Mouse (Mus musculus): ENCODE results near the gene Macrod2.

Macrod2 gene

GRCm38 (mm10) chr2:140913679-140914412, 518.7 kb downstream of the Macrod2 start:
- DNase-seq: peak; percentile 35

- no peak for DNase-seq
Observed at GRCm38 (mm10) chr2:140926922-140927321, 531.8 kb downstream of the Macrod2 start.

GRCm38 (mm10) chr2:140934483-140934882, 539.4 kb downstream of the Macrod2 start:
- no peak for DNase-seq

GRCm38 (mm10) chr2:140949461-140949860, 554.4 kb downstream of the Macrod2 start:
- DNase-seq: peak; percentile 93

DNA sequence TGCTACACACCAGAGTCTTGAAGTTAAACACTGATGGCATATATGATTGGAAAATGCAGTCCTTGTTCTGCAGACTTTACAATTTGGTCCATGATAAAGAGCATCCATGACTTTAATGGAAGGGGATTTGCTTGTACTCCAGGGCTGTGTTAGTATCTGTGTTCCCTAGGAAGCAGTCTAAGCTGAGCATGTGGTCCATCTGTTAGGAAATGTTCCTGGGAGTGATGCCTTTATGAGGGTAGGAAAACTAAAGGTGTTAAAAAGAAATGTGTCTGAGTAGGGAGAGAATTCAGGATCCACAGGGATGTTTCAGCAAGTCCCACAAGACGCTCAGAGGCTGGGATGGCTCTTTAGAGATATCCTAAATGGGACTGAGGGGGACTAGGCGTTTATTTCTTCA, 564.1 kb downstream of the Macrod2 start:
- DNase-seq: peak; percentile 32

GRCm38 (mm10) chr2:140970181-140970580, 575.1 kb downstream of the Macrod2 start:
- no peak for DNase-seq

DNA sequence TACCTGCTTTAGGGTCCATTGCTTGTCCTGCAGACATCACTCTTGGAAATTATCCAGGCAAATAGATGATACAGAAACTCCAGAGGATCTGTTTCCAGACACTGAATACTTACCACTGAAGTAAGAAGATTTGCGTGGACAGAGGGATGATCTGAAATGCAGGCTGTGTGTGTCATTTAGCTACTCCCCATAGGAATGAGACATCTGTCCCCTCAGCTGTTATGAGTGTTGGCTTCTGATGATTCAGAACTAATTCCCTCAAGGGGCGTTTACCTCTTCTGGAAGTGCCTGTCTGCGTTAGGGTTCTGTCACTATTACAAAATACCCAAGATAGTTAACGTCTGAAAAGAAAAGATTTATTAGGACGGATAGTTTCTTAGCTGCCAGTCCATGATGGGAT, 576.7 kb downstream of the Macrod2 start:
- DNase-seq: no peak

DNA sequence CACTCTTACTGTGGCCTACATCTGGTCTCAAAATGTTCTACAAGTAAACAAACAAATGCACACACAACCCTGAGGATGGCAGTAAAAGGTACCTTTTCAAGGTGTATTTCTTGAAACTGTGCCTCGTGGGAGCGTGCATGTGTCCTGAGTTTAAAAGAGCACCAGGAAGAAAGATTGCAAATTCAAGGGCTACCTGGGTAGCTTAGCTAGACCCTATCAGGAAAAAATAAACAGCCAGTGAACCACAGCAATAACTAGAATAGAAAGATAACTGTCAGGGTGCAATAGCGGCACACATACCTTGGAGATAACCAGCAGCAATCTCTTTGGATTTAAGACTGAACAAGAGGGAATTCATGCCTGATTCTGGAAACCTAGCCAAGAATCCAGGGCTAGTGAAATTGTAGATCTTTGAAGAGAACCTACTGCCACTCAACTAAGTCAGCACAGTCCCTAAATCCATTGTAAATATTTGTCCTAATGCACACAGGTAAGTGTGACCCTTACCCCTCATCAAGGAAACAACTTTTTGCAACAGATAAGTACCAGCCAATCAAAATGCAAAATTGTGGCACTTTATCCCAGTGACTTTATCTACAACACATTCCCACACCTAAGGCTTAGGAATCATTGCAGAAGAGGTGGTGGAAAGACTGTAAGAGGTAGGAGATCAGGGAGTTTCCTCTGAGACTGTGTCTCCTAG, 590.7 kb downstream of the Macrod2 start:
- DNase-seq: no peak

DNA sequence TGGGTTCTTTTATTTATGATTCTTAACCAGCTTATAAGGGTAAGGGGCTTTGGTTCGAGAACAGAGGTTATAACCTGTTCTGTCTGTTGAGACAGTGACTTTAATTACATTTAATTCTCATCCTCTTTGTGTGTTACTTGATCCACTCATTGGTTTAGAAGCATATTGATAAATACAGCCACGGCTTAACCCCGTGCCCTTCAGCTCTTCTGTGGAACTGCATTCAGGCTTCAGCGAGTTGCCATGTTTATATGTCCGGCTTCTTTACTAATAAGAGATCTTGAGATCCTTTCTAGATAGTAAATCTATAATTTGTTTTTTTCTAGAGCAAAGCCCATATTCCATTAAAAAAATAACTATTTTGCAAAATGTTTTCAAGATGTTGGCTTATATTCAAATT, 608.7 kb downstream of the Macrod2 start:
- no peak for DNase-seq

DNA sequence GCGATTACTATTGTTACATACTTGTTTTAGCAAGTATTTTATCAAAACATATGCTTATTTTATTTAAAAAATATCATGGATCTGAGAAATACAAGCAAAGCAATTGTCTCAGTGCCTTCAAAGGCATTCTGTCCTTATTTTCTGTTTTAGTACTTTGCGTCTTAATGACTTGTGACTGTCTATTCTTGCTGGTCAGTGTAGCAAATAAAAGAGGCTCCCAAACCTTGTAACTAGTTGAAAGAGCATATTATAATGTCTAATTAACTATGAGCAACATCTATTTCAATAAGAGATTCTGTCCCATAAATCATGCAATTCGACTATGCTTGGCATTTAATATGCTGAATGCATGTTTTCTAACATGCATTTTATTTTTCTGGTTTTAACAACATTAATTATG, 609.2 kb downstream of the Macrod2 start:
- no peak for DNase-seq

DNA sequence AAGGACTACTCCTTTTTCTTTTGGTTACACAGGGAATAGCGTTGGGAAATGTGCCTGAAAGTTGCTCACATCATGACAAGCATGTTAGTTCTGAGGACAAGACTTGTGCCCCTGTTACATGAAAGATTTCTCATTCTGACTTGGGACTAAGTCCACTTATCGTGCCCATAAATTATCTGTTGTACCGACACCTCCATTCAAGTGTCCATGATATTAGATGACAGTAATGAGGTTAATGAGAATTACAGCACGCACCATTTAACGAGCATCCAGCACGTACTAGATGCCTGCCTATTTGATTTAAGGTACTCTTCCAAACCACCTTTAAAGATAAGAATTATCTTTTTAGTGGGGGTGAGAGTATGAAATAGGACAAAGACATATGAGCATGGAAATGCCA, 610.5 kb downstream of the Macrod2 start:
- DNase-seq: no peak

DNA sequence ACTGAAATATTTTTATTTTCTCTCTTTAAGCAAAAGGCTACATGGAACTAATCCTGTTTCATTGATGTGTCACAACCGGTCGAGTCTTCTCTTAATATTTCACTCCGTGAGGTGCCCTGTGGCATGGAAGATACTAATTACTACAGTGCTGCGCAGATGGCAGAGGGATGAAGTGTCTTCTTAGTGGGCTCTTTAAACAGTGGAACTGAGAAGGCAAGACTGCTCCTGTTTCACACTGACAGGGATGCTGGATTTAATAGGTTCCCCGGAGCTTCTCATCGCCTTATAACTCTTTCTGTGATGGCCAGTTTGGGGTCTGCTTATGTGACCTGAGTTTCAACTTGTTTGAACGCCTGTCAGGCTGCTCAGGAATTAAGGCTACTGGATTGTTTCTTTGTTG, 612.6 kb downstream of the Macrod2 start:
- no peak for DNase-seq

- no peak for DNase-seq
Observed at GRCm38 (mm10) chr2:141008458-141008857, 613.3 kb downstream of the Macrod2 start.

DNA sequence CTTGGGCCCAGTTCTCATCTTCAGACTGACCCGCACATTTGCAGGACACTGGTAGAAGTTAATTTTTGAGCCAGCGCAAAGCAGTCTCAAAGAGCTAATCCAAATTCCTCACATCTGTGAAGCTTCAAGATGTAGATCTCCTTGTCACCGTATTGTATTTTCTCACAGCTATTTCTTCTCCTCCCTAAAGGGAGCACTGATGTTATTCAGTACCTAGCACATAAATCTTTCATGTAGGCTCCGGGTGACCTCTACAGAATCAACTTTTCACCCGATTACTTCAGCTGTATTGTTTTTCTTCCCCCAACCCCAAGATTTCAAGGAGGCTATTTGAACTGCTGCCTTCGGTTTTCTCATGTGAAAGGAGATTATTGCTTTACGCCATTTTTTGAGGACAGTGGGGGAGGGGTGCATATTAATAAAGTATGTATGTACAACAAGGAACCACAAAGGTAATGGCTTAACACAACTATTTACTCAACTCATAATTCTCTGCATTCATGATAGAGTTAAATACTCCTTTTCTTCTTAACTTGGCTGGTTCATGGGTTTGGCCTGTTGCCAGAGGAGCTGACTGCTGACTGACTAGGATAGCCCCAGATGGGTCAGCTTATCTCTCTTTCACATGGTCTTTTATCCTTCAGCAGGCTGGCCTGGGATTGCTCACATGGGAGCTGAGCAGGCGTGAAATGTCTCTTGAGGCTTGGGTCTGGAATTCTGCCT, 618.5 kb downstream of the Macrod2 start:
- DNase-seq: peak; percentile 18

DNA sequence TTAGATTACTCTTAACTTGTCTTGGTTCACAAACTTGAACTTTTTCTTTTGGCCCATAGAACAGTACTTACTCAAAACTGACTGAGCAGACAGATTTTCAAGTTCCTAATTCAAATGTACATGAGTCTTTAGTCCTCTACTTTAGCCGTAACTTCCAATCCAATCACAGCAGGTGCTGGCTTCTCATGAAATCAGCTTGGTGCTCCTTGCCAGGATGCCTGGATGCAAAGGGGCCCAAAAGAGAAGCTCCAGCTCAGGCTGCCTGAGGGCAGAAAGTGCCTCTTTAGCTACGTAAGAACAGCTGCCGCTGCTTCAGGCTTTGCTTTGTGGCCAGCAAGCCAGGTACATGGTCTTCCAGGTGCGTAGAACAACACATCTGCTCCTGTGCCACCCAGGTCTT, 627.9 kb downstream of the Macrod2 start:
- no peak for DNase-seq

DNA sequence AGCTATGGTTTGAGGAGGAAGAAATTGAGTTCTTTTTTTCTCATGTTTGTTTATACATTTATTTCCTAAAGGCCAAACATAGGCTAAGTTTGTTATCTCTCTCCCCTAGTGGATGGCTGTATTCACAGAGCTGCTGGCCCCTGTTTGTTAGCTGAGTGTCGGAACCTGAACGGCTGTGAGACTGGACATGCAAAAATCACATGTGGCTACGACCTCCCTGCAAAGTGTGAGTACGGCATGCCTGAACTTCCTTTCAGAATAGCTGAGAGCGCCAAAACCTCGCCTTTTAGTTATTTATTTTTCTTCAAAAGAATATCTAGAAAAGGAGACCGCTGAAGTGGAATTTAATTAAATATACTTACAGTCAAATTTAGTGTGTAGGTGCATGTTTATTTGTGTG, 628.8 kb downstream of the Macrod2 start:
- no peak for DNase-seq

DNA sequence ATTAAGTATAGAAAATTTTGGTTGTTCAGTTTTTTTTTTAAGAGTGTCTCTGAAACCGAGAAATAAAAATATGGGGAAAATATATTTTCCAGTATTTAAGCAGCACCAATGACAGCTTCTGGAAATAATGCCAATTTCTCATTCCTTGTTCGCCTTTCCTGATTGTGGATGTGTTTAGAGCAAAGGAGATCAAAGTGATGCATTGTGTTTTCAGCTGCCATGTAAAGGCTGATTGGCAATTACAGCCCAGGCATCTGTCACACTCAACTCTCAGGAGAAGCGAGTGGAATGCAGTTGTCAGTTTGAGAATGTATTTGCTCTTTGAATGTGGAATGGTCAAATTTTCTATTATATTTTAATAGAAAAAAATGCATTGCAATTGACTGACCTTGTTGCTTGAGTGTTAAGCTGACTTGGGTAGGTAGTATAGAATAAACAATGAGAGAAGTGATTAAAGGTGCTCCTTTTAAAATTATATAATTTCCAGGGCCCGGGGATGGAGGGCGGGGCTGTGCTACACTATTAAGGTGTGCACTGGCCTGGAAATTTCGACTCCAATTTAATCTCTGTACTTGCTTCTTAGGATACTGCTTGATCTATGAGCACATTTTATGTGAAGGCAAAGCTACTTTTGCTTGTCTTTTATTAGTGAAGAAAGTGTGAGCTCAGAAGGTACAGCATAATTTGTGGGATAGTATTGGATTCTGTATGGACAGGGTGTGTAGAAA, 629.4 kb downstream of the Macrod2 start:
- DNase-seq: no peak

DNA sequence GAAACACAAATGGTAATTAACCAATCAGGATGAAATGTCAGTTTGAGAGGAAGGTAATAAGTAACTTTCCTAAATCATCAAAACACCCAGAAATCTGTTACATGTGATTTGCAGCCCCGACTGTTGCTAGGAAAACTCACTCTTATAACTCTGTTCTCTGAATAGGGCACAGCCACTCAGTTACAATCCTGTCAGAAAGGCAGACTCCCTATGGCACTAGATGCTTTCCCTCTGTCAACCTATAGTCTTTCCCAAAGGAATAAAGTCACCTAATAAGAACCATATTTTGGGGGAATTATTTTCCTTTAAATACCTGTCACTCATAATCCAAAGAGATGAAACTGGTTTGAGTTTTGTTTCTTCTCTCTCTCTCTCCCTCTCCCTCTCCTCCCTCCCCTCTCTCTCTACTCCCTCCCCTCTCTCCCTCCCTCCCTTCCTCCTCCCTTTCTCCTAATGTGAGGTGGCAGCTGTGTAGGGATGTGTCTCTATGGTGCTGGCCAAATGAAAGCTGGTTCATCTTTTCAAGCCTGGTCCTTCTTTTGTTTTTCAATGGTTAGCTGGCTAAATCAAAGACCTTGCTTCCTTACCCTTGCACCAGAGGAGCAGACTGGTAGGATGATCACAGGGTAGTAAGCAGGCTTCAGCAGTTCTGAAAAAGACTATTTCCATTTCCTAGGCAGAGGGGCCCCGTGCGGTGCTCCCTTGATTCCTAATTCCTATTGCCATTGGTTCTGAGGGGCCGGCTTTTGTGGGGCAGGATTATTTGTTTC, 661.8 kb downstream of the Macrod2 start:
- no peak for DNase-seq

DNA sequence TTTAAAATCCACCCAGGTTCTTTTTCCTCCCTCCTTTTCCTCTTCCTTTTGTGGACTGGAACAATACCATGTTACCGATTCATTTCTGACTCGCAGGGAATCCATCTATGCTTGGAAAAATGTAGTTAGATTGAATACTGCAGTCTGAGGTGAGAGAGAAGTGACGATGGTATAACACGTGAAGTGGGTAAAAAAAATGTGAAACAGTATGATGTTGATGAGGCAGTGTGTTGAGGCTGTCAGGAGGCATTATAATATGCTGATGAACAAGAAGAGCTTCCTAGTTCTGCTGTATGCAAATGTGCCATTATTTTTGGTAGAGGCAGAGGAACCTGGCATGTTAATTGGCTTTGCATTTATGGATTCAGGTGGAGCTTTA, 662.3 kb downstream of the Macrod2 start:
- DNase-seq: no peak

DNA sequence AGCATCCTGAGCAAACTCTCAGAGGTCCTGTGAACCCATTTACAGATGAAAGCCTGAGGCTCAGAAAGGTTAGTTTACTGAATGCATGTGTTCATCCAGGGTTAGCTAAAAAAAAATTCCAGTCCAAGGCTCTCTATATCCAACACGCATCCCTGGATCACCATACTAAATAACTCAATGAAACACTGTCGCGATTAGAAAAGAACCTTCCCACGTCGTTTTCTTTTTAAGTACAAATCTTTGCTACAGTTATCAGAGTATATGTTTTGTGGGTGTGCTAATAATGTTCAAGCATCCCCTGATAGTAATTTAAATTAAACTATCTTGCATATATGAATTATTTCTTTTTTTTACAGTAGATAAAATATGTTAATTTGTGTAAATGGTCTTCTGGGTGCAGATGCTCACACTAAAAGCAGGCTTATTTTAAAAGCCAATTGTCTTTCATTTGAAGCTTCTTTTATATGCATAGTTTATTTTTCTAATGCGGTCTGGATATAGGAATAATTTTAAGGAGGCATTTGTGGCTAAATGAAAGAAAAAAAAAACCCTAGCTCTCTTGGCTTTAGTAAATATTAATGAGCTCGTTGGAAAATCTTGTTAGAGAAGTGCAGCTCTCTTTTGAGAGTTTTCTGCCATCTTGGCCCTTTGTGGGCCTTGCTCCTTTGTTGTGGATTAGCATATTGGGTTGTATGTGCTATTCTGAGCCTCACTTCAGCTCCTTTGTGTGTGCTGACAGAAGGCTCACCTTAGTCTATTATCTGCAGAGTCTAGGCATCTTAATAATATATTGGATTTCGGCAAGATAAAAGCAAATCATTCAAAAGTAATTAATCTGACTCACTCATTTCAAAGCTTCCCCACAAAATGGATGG, 679.1 kb downstream of the Macrod2 start:
- DNase-seq: no peak

DNA sequence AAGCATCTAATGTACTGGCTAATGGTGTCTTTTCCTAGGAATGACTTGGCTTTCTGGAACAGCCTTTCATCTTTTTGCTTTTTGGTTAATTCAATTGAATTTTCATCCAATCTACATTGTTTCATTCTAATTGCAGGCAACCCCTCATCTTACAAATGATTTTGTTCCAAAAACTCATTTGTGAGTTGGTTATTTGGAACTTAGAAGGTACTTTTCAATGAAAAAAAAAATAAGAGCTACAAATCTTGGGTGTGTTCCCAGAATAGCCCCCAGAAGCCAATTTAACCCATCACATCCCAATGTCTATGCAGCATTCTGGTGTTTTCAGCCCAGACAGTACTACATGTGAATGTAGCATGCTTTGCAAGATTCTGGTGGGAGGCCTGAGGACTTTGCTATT, 683.1 kb downstream of the Macrod2 start:
- no peak for DNase-seq

DNA sequence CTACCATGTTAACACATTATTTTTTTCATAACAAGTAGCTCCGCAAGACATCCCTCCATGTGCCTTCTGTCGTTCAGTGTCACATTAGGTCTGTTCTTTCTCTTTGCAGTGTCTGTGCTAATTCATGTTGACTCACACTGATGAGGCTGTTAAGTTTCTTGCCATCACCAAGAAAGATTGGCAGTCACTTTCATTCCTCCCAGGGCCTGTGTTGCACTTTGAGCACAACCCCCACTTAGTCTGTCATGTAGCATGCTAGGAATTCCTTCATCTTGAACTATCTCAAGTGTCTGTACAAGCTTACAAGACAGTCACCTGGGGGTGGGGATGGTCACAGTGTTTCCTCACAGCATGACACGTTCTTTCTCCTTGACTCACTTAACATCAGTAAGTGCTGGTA, 696.2 kb downstream of the Macrod2 start:
- DNase-seq: no peak

Measured in cerebellum, adult 9-11 months (tissue).